In genomic region chr5:137629306-137629721, GRCm38 (mm10) we compare ENCODE assay signal across 1 mouse cellular context.
TF ChIP-seq lines count a peak whose summit lies in the region.

No protein-coding gene starts in this region.

TF ChIP-seq in MEL, 35 proteins besides CTCF, POLR2A, EP300 and RAD21:
- TF ChIP-seq RCOR1 (IDR thresholded peaks at IDR 0.05; ENCODE audit: low read depth, low read length) (no peak), TBP (IDR thresholded peaks at IDR 0.05; ENCODE audit: low read depth, low read length) (peak; percentile 3; the same call in 1 of the 2 replicates), SIN3A (IDR thresholded peaks at IDR 0.05; ENCODE audit: low read length) (peak; percentile 2; the same call in 1 of the 2 replicates)
